Mouse (Mus musculus) neural tube, embryonic 12.5 days (tissue): Measurements from ENCODE around the gene Kazn. TPM values are rescaled to one million over a fixed set of nuclear protein-coding genes. Genes with fewer than 3 reads are reported as not detected.
A peak's percentile ranks its signal among the peaks of the same experiment; 100 is the strongest.

ENCODE experiments used
- ATAC-seq: fragments of 200-750 bp; cut with Nextera tagmentation; 2 replicates; pipeline ENCODE4 v1.8.0; 2017; ENCODE audit warnings: low read depth, mild to moderate bottlenecking, moderate TSS enrichment, moderate library complexity; ENCODE audit not compliant: low FRiP score
- H3K27ac ChIP-seq: fragments of 300-500 bp; sonication (generic); 2 replicates; pipeline ENCODE4 v1.5.1; 2016
- H3K27me3 ChIP-seq: fragments of 300-500 bp; sonication (generic); replicated peaks from 2 replicates; pipeline ENCODE4 v1.6.1; 2016; ENCODE audit warnings: mild to moderate bottlenecking
- H3K36me3 ChIP-seq: fragments of 300-500 bp; sonication (generic); 2 replicates; pipeline ENCODE4 v1.6.1; 2016; ENCODE audit warnings: mild to moderate bottlenecking
- H3K4me1 ChIP-seq: fragments of 300-500 bp; sonication (generic); 2 replicates; pipeline ENCODE4 v1.6.1; 2016
- H3K4me2 ChIP-seq: fragments of 300-500 bp; sonication (generic); replicated peaks from 2 replicates; pipeline ENCODE4 v1.6.1; 2016; ENCODE audit warnings: mild to moderate bottlenecking
- H3K4me3 ChIP-seq: fragments of 300-500 bp; sonication (generic); 2 replicates; pipeline ENCODE4 v1.5.1; 2016
- H3K9ac ChIP-seq: fragments of 300-500 bp; sonication (generic); 2 replicates; pipeline ENCODE4 v1.6.1; 2016; ENCODE audit warnings: mild to moderate bottlenecking
- H3K9me3 ChIP-seq: fragments of 300-500 bp; sonication (generic); 2 replicates; pipeline ENCODE4 v1.6.1; 2016; ENCODE audit warnings: mild to moderate bottlenecking
- WGBS: fragments of 180-500 bp; shearing (Covaris S2); methylation state at CpG from one replicate; pipeline ENCODE4 v1.1.7; 2016; 5-methylcytosine and 5-hydroxymethylcytosine counted together
- polyA plus RNA-seq: library from polyadenylated mRNA; unstranded; fragments of >200 nt; fragmentation: Nextera tagmentation; extraction: Ambion mirVana; gene quantifications from 2 replicates; pipeline ENCODE4 v1.2.1, GENCODE M21; 2016

Kazn gene
- polyA plus RNA-seq: 18.9 and 21.4 TPM in 2 replicates

GRCm38 (mm10) chr4:142239240-142240126 lies at the start of gene Kazn:
TSS of gene Kazn (minus strand) at chr4:142239401.
- H3K4me2 ChIP-seq: peak within 1 kb of the TSS; percentile 99
- H3K4me1 ChIP-seq: peaks cover 24% of the 10 kb centered on the region
- H3K9ac ChIP-seq: peak within 1 kb of the TSS; percentile 72
- peak; percentile 87 for ATAC-seq
- no peaks in the 10 kb centered on the region for H3K36me3 ChIP-seq
- WGBS: 4% methylated on average over 46 of the region's 46 CpGs
- H3K4me3 ChIP-seq: peak within 1 kb of the TSS; percentile 65
- H3K9me3 ChIP-seq: no peaks in the 10 kb centered on the region
- no peaks in the 10 kb centered on the region; the same call in 1 of the 2 replicates for H3K27me3 ChIP-seq
- no peak within 1 kb of the TSS; the same call in 1 of the 2 replicates for H3K27ac ChIP-seq

- Histone ChIP-seq H3K27me3 (no peaks in the 10 kb centered on the region), H3K4me2 (no peak overlapping the region), H3K4me1 (no peaks in the 10 kb centered on the region), H3K9me3 (peaks cover 4% of the 10 kb centered on the region; the same call in 1 of the 2 replicates), H3K4me3 (no peak overlapping the region), H3K36me3 (no peaks in the 10 kb centered on the region), H3K27ac (no peak overlapping the region), H3K9ac (no peak overlapping the region)
- 92% methylated on average over 2 of the region's 2 CpGs for WGBS
- ATAC-seq: no peak
Observed at GRCm38 (mm10) chr4:142285471-142285870, 46.3 kb upstream of the Kazn start.

- ATAC-seq: no peak
- H3K9me3 ChIP-seq: peaks cover 4% of the 10 kb centered on the region; the same call in 1 of the 2 replicates
- H3K4me3 ChIP-seq: no peak overlapping the region
- 91% methylated on average over 5 of the region's 5 CpGs for WGBS
- no peaks in the 10 kb centered on the region for H3K36me3 ChIP-seq
- no peaks in the 10 kb centered on the region for H3K4me1 ChIP-seq
- H3K27ac ChIP-seq: no peak overlapping the region
- H3K9ac ChIP-seq: no peak overlapping the region
- no peaks in the 10 kb centered on the region for H3K27me3 ChIP-seq
- no peak overlapping the region for H3K4me2 ChIP-seq
Observed at GRCm38 (mm10) chr4:142283867-142284266, 44.7 kb upstream of the Kazn start.

GRCm38 (mm10) chr4:142278197-142278575 lies 39.0 kb upstream of the Kazn start:
- H3K4me1 ChIP-seq: 0 out of 2 replicates have a peak, but pooled peaks cover 11% of the 10 kb centered on the region
- H3K36me3 ChIP-seq: no peaks in the 10 kb centered on the region
- H3K4me3 ChIP-seq: no peak overlapping the region
- no peak overlapping the region for H3K27ac ChIP-seq
- no peak overlapping the region for H3K4me2 ChIP-seq
- no peak overlapping the region for H3K9ac ChIP-seq
- no peaks in the 10 kb centered on the region for H3K9me3 ChIP-seq
- no peak for ATAC-seq
- WGBS: 89% methylated on average over 6 of the region's 6 CpGs
- H3K27me3 ChIP-seq: no peaks in the 10 kb centered on the region

GRCm38 (mm10) chr4:142277481-142278196 lies 38.4 kb upstream of the Kazn start:
- no peaks in the 10 kb centered on the region for H3K36me3 ChIP-seq
- no peak overlapping the region for H3K27ac ChIP-seq
- H3K4me2 ChIP-seq: no peak overlapping the region
- no peaks in the 10 kb centered on the region for H3K9me3 ChIP-seq
- no peak overlapping the region for H3K9ac ChIP-seq
- H3K4me3 ChIP-seq: no peak overlapping the region
- H3K4me1 ChIP-seq: 0 out of 2 replicates have a peak, but pooled peaks cover 11% of the 10 kb centered on the region
- 49% methylated on average over 20 of the region's 20 CpGs for WGBS
- no peaks in the 10 kb centered on the region for H3K27me3 ChIP-seq
- ATAC-seq: peak; percentile 43; the same call in 1 of the 2 replicates

- Histone ChIP-seq H3K36me3 (no peaks in the 10 kb centered on the region), H3K4me2 (no peak overlapping the region), H3K4me1 (0 out of 2 replicates have a peak, but pooled peaks cover 11% of the 10 kb centered on the region), H3K9ac (no peak overlapping the region), H3K27me3 (no peaks in the 10 kb centered on the region), H3K9me3 (no peaks in the 10 kb centered on the region), H3K27ac (no peak overlapping the region), H3K4me3 (no peak overlapping the region)
- 45% methylated on average over 2 of the region's 2 CpGs for WGBS
- ATAC-seq: no peak
Observed at GRCm38 (mm10) chr4:142275242-142275641, 36.0 kb upstream of the Kazn start.

- no peaks in the 10 kb centered on the region for H3K27me3 ChIP-seq
- no peak overlapping the region for H3K4me2 ChIP-seq
- H3K36me3 ChIP-seq: no peaks in the 10 kb centered on the region
- no peak overlapping the region for H3K27ac ChIP-seq
- no peaks in the 10 kb centered on the region for H3K9me3 ChIP-seq
- no peak overlapping the region for H3K9ac ChIP-seq
- WGBS: 72% methylated on average over 11 of the region's 11 CpGs
- H3K4me1 ChIP-seq: 0 out of 2 replicates have a peak, but pooled peaks cover 11% of the 10 kb centered on the region
- no peak for ATAC-seq
- no peak overlapping the region for H3K4me3 ChIP-seq
Observed at GRCm38 (mm10) chr4:142274441-142275234, 35.4 kb upstream of the Kazn start.

- H3K4me3 ChIP-seq: no peak overlapping the region
- H3K9me3 ChIP-seq: no peaks in the 10 kb centered on the region
- H3K4me2 ChIP-seq: no peak overlapping the region
- H3K36me3 ChIP-seq: no peaks in the 10 kb centered on the region
- no peaks in the 10 kb centered on the region for H3K27me3 ChIP-seq
- H3K9ac ChIP-seq: no peak overlapping the region
- H3K27ac ChIP-seq: no peak overlapping the region
- 82% methylated on average over 3 of the region's 3 CpGs for WGBS
- H3K4me1 ChIP-seq: peaks cover 11% of the 10 kb centered on the region
- no peak for ATAC-seq
Observed at GRCm38 (mm10) chr4:142271506-142271905, 32.3 kb upstream of the Kazn start.

- Histone ChIP-seq H3K27ac (0 out of 2 replicates have a peak overlapping the region, but pooled peaks have one; percentile 20), H3K4me1 (peaks cover 11% of the 10 kb centered on the region), H3K9ac (no peak overlapping the region), H3K4me2 (no peak overlapping the region), H3K4me3 (no peak overlapping the region), H3K36me3 (no peaks in the 10 kb centered on the region), H3K27me3 (no peaks in the 10 kb centered on the region), H3K9me3 (no peaks in the 10 kb centered on the region)
- 41% methylated on average over 4 of the region's 4 CpGs for WGBS
- no peak for ATAC-seq
Observed at GRCm38 (mm10) chr4:142267832-142268231, 28.6 kb upstream of the Kazn start.

- ATAC-seq: peak; percentile 81
- no peak overlapping the region for H3K4me2 ChIP-seq
- H3K4me1 ChIP-seq: peaks cover 11% of the 10 kb centered on the region
- 10% methylated on average over 4 of the region's 4 CpGs for WGBS
- 0 out of 2 replicates have a peak overlapping the region, but pooled peaks have one; percentile 20 for H3K27ac ChIP-seq
- H3K4me3 ChIP-seq: no peak overlapping the region
- no peaks in the 10 kb centered on the region for H3K27me3 ChIP-seq
- no peaks in the 10 kb centered on the region for H3K9me3 ChIP-seq
- no peak overlapping the region for H3K9ac ChIP-seq
- no peaks in the 10 kb centered on the region for H3K36me3 ChIP-seq
Observed at GRCm38 (mm10) chr4:142267348-142267819, 28.2 kb upstream of the Kazn start.

- ATAC-seq: no peak
- WGBS: 75% methylated on average over 7 of the region's 7 CpGs
Observed at GRCm38 (mm10) chr4:142264335-142264734, 25.1 kb upstream of the Kazn start.

More at GRCm38 (mm10) chr4:142264335-142264734, 25.1 kb upstream of the Kazn start:
- Histone ChIP-seq H3K4me2 (no peak overlapping the region), H3K4me1 (peaks cover 11% of the 10 kb centered on the region), H3K4me3 (no peak overlapping the region), H3K9me3 (no peaks in the 10 kb centered on the region), H3K27me3 (no peaks in the 10 kb centered on the region), H3K36me3 (no peaks in the 10 kb centered on the region), H3K9ac (no peak overlapping the region), H3K27ac (no peak overlapping the region)
